Mouse (Mus musculus) hindbrain, embryonic 10.5 days (tissue): ENCODE results near the gene Efcab9. TPM values are rescaled to one million over a fixed set of nuclear protein-coding genes. Genes with fewer than 3 reads are reported as not detected.
A peak's percentile ranks its signal among the peaks of the same experiment; 100 is the strongest.

Experiments used
- DNase-seq: peaks from one replicate; pipeline ENCODE4 v3.0.0-alpha.2; 2017; ENCODE audit warnings: low spot score
- H3K27ac ChIP-seq: fragments of 300-500 bp; sonication (generic); 2 replicates; pipeline ENCODE4 v1.5.1; 2016; ENCODE audit warnings: mild to moderate bottlenecking, moderate library complexity
- H3K27me3 ChIP-seq: fragments of 300-500 bp; sonication (generic); 2 replicates; pipeline ENCODE4 v1.6.1; 2016; ENCODE audit warnings: mild to moderate bottlenecking; ENCODE audit not compliant: poor library complexity, insufficient read depth, severe bottlenecking
- H3K36me3 ChIP-seq: fragments of 300-500 bp; sonication (generic); 2 replicates; pipeline ENCODE4 v1.6.1; 2016; ENCODE audit warnings: mild to moderate bottlenecking, moderate library complexity
- H3K4me1 ChIP-seq: fragments of 300-500 bp; sonication (generic); replicated peaks from 2 replicates; pipeline ENCODE4 v1.6.1; 2016; ENCODE audit warnings: mild to moderate bottlenecking
- H3K4me3 ChIP-seq: fragments of 300-500 bp; sonication (generic); 2 replicates; pipeline ENCODE4 v1.5.1; 2016; ENCODE audit warnings: mild to moderate bottlenecking, moderate library complexity
- H3K9me3 ChIP-seq: fragments of 300-500 bp; sonication (generic); 2 replicates; pipeline ENCODE4 v1.6.1; 2016; ENCODE audit warnings: mild to moderate bottlenecking, moderate library complexity
- WGBS: fragments of 180-500 bp; shearing (Covaris S2); methylation state at CpG from one replicate; pipeline ENCODE4 v1.1.7; 2016; 5-methylcytosine and 5-hydroxymethylcytosine counted together
- polyA plus RNA-seq: library from polyadenylated mRNA; unstranded; fragments of >200 nt; fragmentation: Nextera tagmentation; extraction: Ambion mirVana; gene quantifications from 2 replicates; pipeline ENCODE4 v1.2.1, GENCODE M21; 2016

Gene Efcab9
- polyA plus RNA-seq, 1 experiment from 2014 or later: not detected

GRCm38 (mm10) chr11:32565088-32565487 is 33.2 kb upstream of the Efcab9 start:
- H3K4me1 ChIP-seq: peaks cover 65% of the 10 kb centered on the region
- 50% methylated on average over 8 of the region's 8 CpGs for WGBS

GRCm38 (mm10) chr11:32564629-32565028 is 32.7 kb upstream of the Efcab9 start:
- Histone ChIP-seq H3K27me3 (no peaks in the 10 kb centered on the region), H3K27ac (no peak overlapping the region; the same call in 1 of the 2 replicates), H3K36me3 (no peaks in the 10 kb centered on the region), H3K4me1 (peaks cover 67% of the 10 kb centered on the region), H3K9me3 (no peaks in the 10 kb centered on the region), H3K4me3 (no peak overlapping the region)
- 54% methylated on average over 4 of the region's 4 CpGs for WGBS
- DNase-seq: no peak

More at GRCm38 (mm10) chr11:32565088-32565487, 33.2 kb upstream of the Efcab9 start:
- H3K9me3 ChIP-seq: no peaks in the 10 kb centered on the region
- no peak overlapping the region for H3K4me3 ChIP-seq
- H3K27ac ChIP-seq: no peak overlapping the region; the same call in 1 of the 2 replicates
- DNase-seq: no peak
- no peaks in the 10 kb centered on the region for H3K27me3 ChIP-seq
- no peaks in the 10 kb centered on the region for H3K36me3 ChIP-seq

GRCm38 (mm10) chr11:32563660-32564059 is 31.8 kb upstream of the Efcab9 start:
- Histone ChIP-seq H3K4me3 (no peak overlapping the region), H3K36me3 (no peaks in the 10 kb centered on the region), H3K27me3 (no peaks in the 10 kb centered on the region), H3K9me3 (no peaks in the 10 kb centered on the region), H3K27ac (0 out of 2 replicates have a peak overlapping the region, but pooled peaks have one; percentile 41), H3K4me1 (peaks cover 67% of the 10 kb centered on the region)
- no peak for DNase-seq
- WGBS: 27% methylated on average over 3 of the region's 3 CpGs

GRCm38 (mm10) chr11:32562706-32563105 is 30.8 kb upstream of the Efcab9 start:
- Histone ChIP-seq H3K36me3 (no peaks in the 10 kb centered on the region), H3K4me3 (no peak overlapping the region), H3K27ac (no peak overlapping the region), H3K9me3 (no peaks in the 10 kb centered on the region), H3K4me1 (peaks cover 67% of the 10 kb centered on the region), H3K27me3 (no peaks in the 10 kb centered on the region)
- no peak for DNase-seq
- WGBS: 68% methylated on average over 5 of the region's 5 CpGs

GRCm38 (mm10) chr11:32561465-32562355 is 29.8 kb upstream of the Efcab9 start:
- H3K36me3 ChIP-seq: no peaks in the 10 kb centered on the region
- DNase-seq: no peak
- H3K9me3 ChIP-seq: no peaks in the 10 kb centered on the region
- H3K4me1 ChIP-seq: peaks cover 59% of the 10 kb centered on the region
- H3K4me3 ChIP-seq: no peak overlapping the region
- peak overlapping the region; percentile 17; the same call in 1 of the 2 replicates for H3K27ac ChIP-seq
- 69% methylated on average over 10 of the region's 10 CpGs for WGBS
- no peaks in the 10 kb centered on the region for H3K27me3 ChIP-seq

GRCm38 (mm10) chr11:32560015-32560770 is 28.3 kb upstream of the Efcab9 start:
- no peaks in the 10 kb centered on the region for H3K9me3 ChIP-seq
- no peak overlapping the region for H3K4me3 ChIP-seq
- DNase-seq: no peak
- H3K27me3 ChIP-seq: no peaks in the 10 kb centered on the region
- 0 out of 2 replicates have a peak overlapping the region, but pooled peaks have one; percentile 1 for H3K27ac ChIP-seq
- 82% methylated on average over 12 of the region's 12 CpGs for WGBS
- 0 out of 2 replicates have a peak, but pooled peaks cover 3% of the 10 kb centered on the region for H3K36me3 ChIP-seq
- peaks cover 59% of the 10 kb centered on the region for H3K4me1 ChIP-seq

GRCm38 (mm10) chr11:32558677-32559076 is 26.8 kb upstream of the Efcab9 start:
- no peak overlapping the region for H3K27ac ChIP-seq
- 74% methylated on average over 8 of the region's 8 CpGs for WGBS
- H3K27me3 ChIP-seq: no peaks in the 10 kb centered on the region
- H3K4me3 ChIP-seq: no peak overlapping the region
- no peaks in the 10 kb centered on the region for H3K9me3 ChIP-seq
- peaks cover 49% of the 10 kb centered on the region for H3K4me1 ChIP-seq
- H3K36me3 ChIP-seq: 0 out of 2 replicates have a peak, but pooled peaks cover 3% of the 10 kb centered on the region
- no peak for DNase-seq

- no peak for DNase-seq
- Histone ChIP-seq H3K9me3 (no peaks in the 10 kb centered on the region), H3K4me1 (peaks cover 49% of the 10 kb centered on the region), H3K4me3 (no peak overlapping the region), H3K36me3 (0 out of 2 replicates have a peak, but pooled peaks cover 3% of the 10 kb centered on the region), H3K27me3 (no peaks in the 10 kb centered on the region), H3K27ac (no peak overlapping the region)
- WGBS: 95% methylated on average over 4 of the region's 4 CpGs
Observed at GRCm38 (mm10) chr11:32558026-32558425, 26.1 kb upstream of the Efcab9 start.

GRCm38 (mm10) chr11:32556333-32556990 is 24.6 kb upstream of the Efcab9 start:
- WGBS: 73% methylated on average over 10 of the region's 10 CpGs
- H3K36me3 ChIP-seq: 0 out of 2 replicates have a peak, but pooled peaks cover 3% of the 10 kb centered on the region
- no peaks in the 10 kb centered on the region for H3K27me3 ChIP-seq

GRCm38 (mm10) chr11:32555103-32555689 is 23.3 kb upstream of the Efcab9 start:
- H3K4me3 ChIP-seq: no peak overlapping the region
- no peak for DNase-seq
- 92% methylated on average over 12 of the region's 12 CpGs for WGBS
- H3K9me3 ChIP-seq: no peaks in the 10 kb centered on the region
- no peaks in the 10 kb centered on the region for H3K27me3 ChIP-seq
- 0 out of 2 replicates have a peak, but pooled peaks cover 3% of the 10 kb centered on the region for H3K36me3 ChIP-seq
- H3K4me1 ChIP-seq: peaks cover 52% of the 10 kb centered on the region
- H3K27ac ChIP-seq: peak overlapping the region; percentile 3; the same call in 1 of the 2 replicates

More at GRCm38 (mm10) chr11:32556333-32556990, 24.6 kb upstream of the Efcab9 start:
- Histone ChIP-seq H3K4me3 (no peak overlapping the region), H3K9me3 (no peaks in the 10 kb centered on the region), H3K27ac (no peak overlapping the region), H3K4me1 (peaks cover 50% of the 10 kb centered on the region)
- no peak for DNase-seq

GRCm38 (mm10) chr11:32554141-32555091 is 22.5 kb upstream of the Efcab9 start:
- peak overlapping the region; percentile 3; the same call in 1 of the 2 replicates for H3K27ac ChIP-seq
- H3K4me1 ChIP-seq: peaks cover 57% of the 10 kb centered on the region
- no peak overlapping the region for H3K4me3 ChIP-seq
- DNase-seq: no peak
- 0 out of 2 replicates have a peak, but pooled peaks cover 3% of the 10 kb centered on the region for H3K36me3 ChIP-seq
- no peaks in the 10 kb centered on the region for H3K27me3 ChIP-seq
- 89% methylated on average over 14 of the region's 14 CpGs for WGBS
- no peaks in the 10 kb centered on the region for H3K9me3 ChIP-seq
